Mouse (Mus musculus) heart, embryonic 13.5 days (tissue): Measurements from ENCODE around the gene Rilp. TPM values are rescaled to one million over a fixed set of nuclear protein-coding genes. Genes with fewer than 3 reads are reported as not detected.

ENCODE experiments used
- ATAC-seq: fragments of 200-750 bp; cut with Nextera tagmentation; 2 replicates; pipeline ENCODE4 v1.8.0; 2017; ENCODE audit warnings: moderate TSS enrichment; ENCODE audit not compliant: insufficient number of reproducible peaks, low FRiP score, low TSS enrichment; ENCODE audit errors: extremely low read depth
- H3K27ac ChIP-seq: fragments of 300-500 bp; sonication (generic); replicated peaks from 2 replicates; pipeline ENCODE4 v1.5.1; 2015; ENCODE audit warnings: moderate library complexity, mild to moderate bottlenecking, inconsistent platforms
- H3K27me3 ChIP-seq: fragments of 300-500 bp; sonication (generic); replicated peaks from 2 replicates; pipeline ENCODE4 v1.6.1; 2015; ENCODE audit warnings: mild to moderate bottlenecking, inconsistent platforms
- H3K36me3 ChIP-seq: fragments of 300-500 bp; sonication (generic); 2 replicates; pipeline ENCODE4 v1.6.1; 2015; ENCODE audit warnings: mild to moderate bottlenecking, inconsistent platforms
- H3K4me1 ChIP-seq: fragments of 300-500 bp; sonication (generic); 2 replicates; pipeline ENCODE4 v1.6.1; 2015; ENCODE audit warnings: inconsistent platforms
- H3K4me2 ChIP-seq: fragments of 300-500 bp; sonication (generic); 2 replicates; pipeline ENCODE4 v1.6.1; 2015; ENCODE audit warnings: inconsistent platforms, mild to moderate bottlenecking, moderate library complexity
- H3K4me3 ChIP-seq: fragments of 300-500 bp; sonication (generic); 2 replicates; pipeline ENCODE4 v1.5.1; 2015; ENCODE audit warnings: moderate library complexity, mild to moderate bottlenecking, inconsistent platforms
- H3K9ac ChIP-seq: fragments of 300-500 bp; sonication (generic); 2 replicates; pipeline ENCODE4 v1.6.1; 2015; ENCODE audit warnings: inconsistent platforms, mild to moderate bottlenecking, moderate library complexity
- H3K9me3 ChIP-seq: fragments of 300-500 bp; sonication (generic); 2 replicates; pipeline ENCODE4 v1.6.1; 2016; ENCODE audit warnings: inconsistent platforms
- WGBS: fragments of 180-500 bp; shearing (Covaris S2); methylation state at CpG from one replicate; pipeline ENCODE4 v1.1.7; 2015; ENCODE audit warnings: mixed read lengths; 5-methylcytosine and 5-hydroxymethylcytosine counted together
- polyA plus RNA-seq: library from polyadenylated mRNA; unstranded; fragments of >200 nt; fragmentation: Nextera tagmentation; extraction: Ambion mirVana; gene quantifications from 2 replicates; pipeline ENCODE4 v1.2.1, GENCODE M21; 2015

Gene Rilp
- polyA plus RNA-seq, result 3.4 TPM in 2 replicates

GRCm38 (mm10) chr11:75509741-75510626 is at the start of gene Rilp:
Gene Rilp (plus strand): TSS chr11:75510094.
- Histone ChIP-seq H3K4me2 (peak within 1 kb of the TSS; percentile 81), H3K36me3 (peaks cover 46% of the 10 kb centered on the region), H3K9me3 (no peaks in the 10 kb centered on the region), H3K27me3 (no peaks in the 10 kb centered on the region), H3K9ac (peak within 1 kb of the TSS; percentile 84), H3K4me1 (peaks cover 27% of the 10 kb centered on the region), H3K27ac (peak within 1 kb of the TSS; percentile 92), H3K4me3 (peak within 1 kb of the TSS; percentile 55)
- WGBS, result under 1% methylated on average over 43 of the region's 43 CpGs
- peak; percentile 63 for ATAC-seq

DNA sequence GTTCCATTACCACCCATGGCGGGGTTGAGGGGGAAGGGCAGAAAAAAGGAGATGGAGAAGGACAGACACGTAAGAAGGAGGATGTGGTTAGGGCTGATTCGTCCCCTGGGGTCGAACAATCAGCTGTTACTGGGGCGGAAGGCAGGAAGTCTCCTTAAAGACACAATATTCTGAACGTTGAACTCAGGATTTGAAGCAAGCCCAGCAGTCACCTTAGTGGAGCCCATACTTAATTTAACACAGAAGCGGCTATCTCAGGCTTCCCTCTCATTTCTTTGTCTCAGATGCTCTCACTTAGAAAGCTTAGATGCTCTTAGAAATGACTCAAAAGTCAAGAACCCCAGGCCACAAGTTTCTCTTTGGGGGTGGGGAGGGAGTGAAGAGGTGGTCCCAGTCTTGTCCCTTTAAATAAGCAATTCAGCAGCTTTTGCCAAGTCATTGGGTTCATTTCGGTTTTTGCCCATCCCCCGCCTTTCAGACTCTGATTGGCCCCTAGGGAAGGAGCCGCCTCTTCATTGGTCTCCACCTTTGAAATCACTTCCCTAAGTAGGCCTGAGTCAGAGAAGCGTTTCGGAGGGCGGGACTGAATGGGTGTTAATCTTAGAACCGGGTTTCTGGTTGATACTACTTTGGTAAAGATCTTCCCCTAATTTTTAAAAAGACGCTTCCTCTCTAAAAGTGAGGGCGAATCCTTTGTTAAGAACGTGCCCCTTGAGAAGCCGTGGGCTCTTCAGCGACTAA is 49.6 kb upstream of the Rilp start:
- Histone ChIP-seq H3K9me3 (no peaks in the 10 kb centered on the region), H3K36me3 (peaks cover 19% of the 10 kb centered on the region), H3K9ac (peak overlapping the region; percentile 85), H3K4me1 (peaks cover 39% of the 10 kb centered on the region), H3K27ac (peak overlapping the region; percentile 99), H3K27me3 (no peaks in the 10 kb centered on the region), H3K4me3 (peak overlapping the region; percentile 85), H3K4me2 (peak overlapping the region; percentile 91)
- WGBS, result 4% methylated on average over 19 of the region's 19 CpGs
- peak; percentile 12; the same call in 1 of the 2 replicates for ATAC-seq

DNA sequence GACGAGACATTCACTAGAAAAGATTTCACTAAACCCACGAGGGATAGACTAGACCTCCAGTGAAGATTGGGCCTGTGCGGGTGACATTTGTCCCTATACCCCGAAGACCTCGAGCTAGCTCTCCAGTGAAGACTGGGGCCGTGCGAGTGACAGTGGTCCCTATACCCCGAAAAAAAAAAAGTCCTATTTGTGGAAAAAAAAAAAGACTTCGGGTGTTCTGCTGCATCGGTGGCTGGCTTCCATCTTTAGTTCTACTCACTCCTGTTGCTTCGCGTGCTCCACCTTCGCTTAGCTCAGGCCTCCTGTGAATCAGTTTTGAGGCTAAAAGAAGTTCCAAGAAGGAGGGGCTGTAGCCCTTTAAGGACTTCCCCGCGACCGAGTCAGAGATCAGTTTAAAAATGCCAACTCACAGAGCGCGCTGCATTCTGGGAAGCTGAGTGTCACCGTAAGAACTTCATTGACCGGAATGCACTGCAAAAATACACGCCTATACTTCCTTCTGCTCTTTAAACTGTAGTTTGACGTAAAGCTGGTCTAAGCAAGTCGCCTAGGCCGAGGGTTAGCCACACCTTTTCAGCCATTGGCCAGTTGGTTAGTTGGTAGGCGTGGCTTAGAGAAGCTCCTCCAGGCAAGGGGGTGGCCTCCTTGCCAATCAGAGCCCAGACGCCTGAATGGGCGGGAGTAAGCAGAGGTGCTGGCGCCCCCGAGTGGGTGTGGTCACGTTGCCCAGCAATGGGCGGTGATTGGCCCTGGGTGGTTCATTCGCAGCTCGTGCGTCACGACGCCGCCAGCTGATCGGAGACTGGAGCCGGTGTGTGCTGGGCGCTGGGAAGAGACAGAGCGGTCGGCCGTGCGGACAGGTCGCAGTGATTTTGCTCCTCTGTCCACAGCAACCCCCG is 48.8 kb upstream of the Rilp start, which contains the start of gene Tlcd2:
Gene Tlcd2, plus strand, starts transcription at position 872 of the 899 bp plus-strand sequence.
- Histone ChIP-seq H3K27me3 (no peaks in the 10 kb centered on the region), H3K4me1 (peaks cover 39% of the 10 kb centered on the region), H3K36me3 (peaks cover 27% of the 10 kb centered on the region), H3K4me3 (peak within 1 kb of the TSS; percentile 85), H3K9me3 (no peaks in the 10 kb centered on the region), H3K9ac (peak within 1 kb of the TSS; percentile 96), H3K27ac (peak within 1 kb of the TSS; percentile 99), H3K4me2 (peak within 1 kb of the TSS; percentile 93)
- under 1% methylated on average over 46 of the region's 46 CpGs for WGBS
- peak; percentile 84 for ATAC-seq

DNA sequence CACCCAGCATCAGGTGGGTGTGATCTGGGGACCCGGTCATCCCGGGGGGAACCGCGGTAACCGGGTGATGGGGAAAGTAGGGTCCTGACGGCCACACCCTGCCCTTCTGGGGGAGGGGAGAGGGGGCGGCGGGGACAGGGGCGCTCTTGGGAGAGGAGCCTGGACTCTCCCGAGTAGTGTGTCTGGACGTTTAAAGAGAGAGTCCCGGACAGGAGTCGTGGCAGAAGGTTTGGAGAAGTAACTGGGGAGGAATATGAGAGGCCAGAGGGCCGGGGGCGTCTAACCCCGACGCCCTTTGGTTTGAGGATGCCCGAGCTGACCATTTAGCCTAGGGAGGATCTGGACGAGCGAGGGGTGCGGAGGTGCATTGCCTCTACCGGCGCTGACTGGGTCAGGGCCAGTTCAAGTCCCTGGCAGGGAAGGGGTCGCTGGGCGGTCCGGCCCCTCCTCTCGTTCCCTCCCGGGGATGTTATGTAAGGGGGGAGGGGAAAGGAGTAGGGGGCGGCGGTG is 48.1 kb upstream of the Rilp start:
- Histone ChIP-seq H3K9me3 (peaks cover 3% of the 10 kb centered on the region; the same call in 1 of the 2 replicates), H3K36me3 (peaks cover 31% of the 10 kb centered on the region), H3K4me2 (peak overlapping the region; percentile 93), H3K4me1 (peaks cover 39% of the 10 kb centered on the region), H3K9ac (peak overlapping the region; percentile 96), H3K27me3 (no peaks in the 10 kb centered on the region), H3K27ac (peak overlapping the region; percentile 99), H3K4me3 (peak overlapping the region; percentile 85)
- ATAC-seq, result peak; percentile 0; the same call in 1 of the 2 replicates
- WGBS, result under 1% methylated on average over 30 of the region's 30 CpGs

DNA sequence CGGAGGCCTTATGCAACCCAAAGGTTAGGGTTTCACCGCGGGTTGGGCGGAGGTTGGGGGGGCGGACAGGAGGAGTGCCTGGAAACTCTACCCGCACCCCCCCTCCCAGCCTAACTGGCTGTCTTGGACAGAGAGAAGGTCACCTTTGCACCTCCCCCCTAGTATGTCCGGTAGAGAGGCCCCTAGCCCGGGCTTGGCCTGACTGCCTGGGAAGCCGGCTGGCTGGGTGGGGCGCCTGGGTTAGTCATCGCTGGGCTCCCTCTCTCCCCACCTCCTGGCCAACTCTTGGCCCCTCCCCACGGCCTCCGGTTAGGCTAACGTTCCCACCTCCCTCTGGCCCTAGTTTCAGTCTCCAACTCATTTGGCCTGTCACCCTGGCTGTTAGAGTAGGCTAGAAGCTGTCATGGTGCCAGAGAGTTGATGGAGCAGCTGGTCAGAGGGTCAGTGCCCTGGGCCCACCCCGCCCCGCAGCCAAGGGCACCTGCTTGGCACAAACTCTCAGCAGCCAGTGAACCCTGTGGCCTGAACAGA is 47.6 kb upstream of the Rilp start:
- Histone ChIP-seq H3K4me3 (peak overlapping the region; percentile 85), H3K9ac (peak overlapping the region; percentile 96), H3K4me1 (peaks cover 45% of the 10 kb centered on the region), H3K27me3 (no peaks in the 10 kb centered on the region), H3K9me3 (peaks cover 4% of the 10 kb centered on the region; the same call in 1 of the 2 replicates), H3K36me3 (peaks cover 33% of the 10 kb centered on the region), H3K27ac (peak overlapping the region; percentile 99), H3K4me2 (peak overlapping the region; percentile 93)
- 4% methylated on average over 16 of the region's 16 CpGs for WGBS
- ATAC-seq, result peak; percentile 7; the same call in 1 of the 2 replicates

DNA sequence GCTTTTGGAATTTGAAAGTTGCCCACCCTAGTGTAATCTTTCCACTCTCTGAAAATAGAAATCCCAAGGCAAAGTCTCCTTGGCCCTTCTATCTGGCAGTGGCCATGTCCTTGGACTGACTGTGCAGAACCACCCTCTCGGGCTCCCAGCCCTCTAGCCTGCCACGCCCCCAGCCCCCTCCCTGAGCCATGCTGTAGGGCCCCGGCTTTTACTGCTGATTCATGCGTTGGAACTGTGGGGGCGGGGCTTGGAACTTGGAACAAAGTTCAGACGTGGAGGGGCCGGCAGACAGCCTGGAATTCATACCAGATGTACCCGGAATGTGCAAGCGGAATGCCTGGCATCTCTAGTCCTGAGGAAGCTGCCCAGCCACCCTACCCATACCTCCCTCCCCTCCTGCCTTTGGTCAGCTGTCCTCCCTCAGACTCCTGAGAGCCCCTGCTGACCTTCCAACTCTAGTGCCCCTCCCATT is 47.0 kb upstream of the Rilp start:
- H3K4me1 ChIP-seq, result peaks cover 50% of the 10 kb centered on the region
- peak; percentile 56 for ATAC-seq
- 0% methylated on average over 9 of the region's 9 CpGs for WGBS

GRCm38 (mm10) chr11:75463624-75464023 is 46.3 kb upstream of the Rilp start:
- H3K4me2 ChIP-seq, result peak overlapping the region; percentile 93
- WGBS, result 75% methylated on average over 4 of the region's 4 CpGs
- H3K36me3 ChIP-seq, result peaks cover 33% of the 10 kb centered on the region
- ATAC-seq, result no peak
- H3K27ac ChIP-seq, result peak overlapping the region; percentile 99
- H3K4me1 ChIP-seq, result peaks cover 56% of the 10 kb centered on the region
- no peaks in the 10 kb centered on the region for H3K27me3 ChIP-seq
- peaks cover 4% of the 10 kb centered on the region; the same call in 1 of the 2 replicates for H3K9me3 ChIP-seq
- peak overlapping the region; percentile 96 for H3K9ac ChIP-seq
- H3K4me3 ChIP-seq, result peak overlapping the region; percentile 85

More for the DNA sequence above, 47.0 kb upstream of the Rilp start:
- no peaks in the 10 kb centered on the region for H3K27me3 ChIP-seq
- peak overlapping the region; percentile 96 for H3K9ac ChIP-seq
- H3K36me3 ChIP-seq, result peaks cover 33% of the 10 kb centered on the region
- peak overlapping the region; percentile 85 for H3K4me3 ChIP-seq
- H3K27ac ChIP-seq, result peak overlapping the region; percentile 99
- peak overlapping the region; percentile 93 for H3K4me2 ChIP-seq
- peaks cover 4% of the 10 kb centered on the region; the same call in 1 of the 2 replicates for H3K9me3 ChIP-seq

- Histone ChIP-seq H3K27ac (no peak overlapping the region), H3K27me3 (no peaks in the 10 kb centered on the region), H3K4me1 (peaks cover 48% of the 10 kb centered on the region), H3K4me3 (peak overlapping the region; percentile 17), H3K9ac (no peak overlapping the region), H3K4me2 (peak overlapping the region; percentile 13; the same call in 1 of the 2 replicates), H3K9me3 (peaks cover 4% of the 10 kb centered on the region; the same call in 1 of the 2 replicates), H3K36me3 (peaks cover 33% of the 10 kb centered on the region)
- ATAC-seq, result no peak
- WGBS, result 88% methylated on average over 6 of the region's 6 CpGs
These were observed 45.5 kb upstream of the Rilp start for GRCm38 (mm10) chr11:75464417-75464816.

DNA sequence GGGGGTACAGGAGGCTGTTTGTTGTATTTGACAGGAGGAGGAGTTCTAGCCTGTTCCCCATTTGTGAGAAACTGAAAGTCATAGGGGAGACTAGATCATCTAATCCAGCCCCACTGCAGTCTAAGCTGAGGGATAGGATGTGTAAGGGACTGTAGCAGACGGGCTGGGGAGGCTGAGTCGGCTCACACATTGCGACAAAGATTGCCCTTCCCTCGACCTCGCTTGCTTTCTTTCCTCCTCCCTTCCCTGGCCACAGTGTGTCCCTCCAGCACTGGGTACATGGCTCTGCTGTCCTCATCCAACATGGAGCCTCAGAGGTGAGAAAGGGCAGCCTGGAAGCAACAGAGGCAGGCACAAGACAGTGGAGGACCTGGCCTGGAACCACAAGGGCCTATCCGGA is 44.8 kb upstream of the Rilp start:
- WGBS, result 90% methylated on average over 6 of the region's 6 CpGs
- ATAC-seq, result no peak
- H3K4me3 ChIP-seq, result no peak overlapping the region

More for the DNA sequence above, 44.8 kb upstream of the Rilp start:
- H3K9ac ChIP-seq, result no peak overlapping the region
- peaks cover 42% of the 10 kb centered on the region for H3K4me1 ChIP-seq
- peaks cover 4% of the 10 kb centered on the region; the same call in 1 of the 2 replicates for H3K9me3 ChIP-seq
- H3K27me3 ChIP-seq, result no peaks in the 10 kb centered on the region
- peak overlapping the region; percentile 13; the same call in 1 of the 2 replicates for H3K4me2 ChIP-seq
- no peak overlapping the region for H3K27ac ChIP-seq
- peaks cover 33% of the 10 kb centered on the region for H3K36me3 ChIP-seq
